Mouse (Mus musculus) limb, embryonic 15.5 days (tissue): ENCODE results near the gene Slc41a2. TPM values are rescaled to one million over a fixed set of nuclear protein-coding genes. Genes with fewer than 3 reads are reported as not detected.
A peak's percentile ranks its signal among the peaks of the same experiment; 100 is the strongest.
"Not testable (repeated sequence)": the region's sequence is repeated elsewhere in the genome, so short reads cannot be mapped to it uniquely, and the experiment has no call there.

Source experiments
- ATAC-seq: fragments of 200-750 bp; cut with Nextera tagmentation; 2 replicates; pipeline ENCODE4 v1.8.0; 2017; ENCODE audit warnings: low read depth, moderate TSS enrichment; ENCODE audit not compliant: insufficient number of reproducible peaks, low FRiP score, low TSS enrichment
- H3K27ac ChIP-seq: fragments of 300-500 bp; sonication (generic); 2 replicates; pipeline ENCODE4 v1.5.1; 2015; ENCODE audit warnings: moderate library complexity, mild to moderate bottlenecking, inconsistent platforms
- H3K27me3 ChIP-seq: fragments of 300-500 bp; sonication (generic); 2 replicates; pipeline ENCODE4 v1.6.1; 2015; ENCODE audit warnings: inconsistent platforms
- H3K36me3 ChIP-seq: fragments of 300-500 bp; sonication (generic); 2 replicates; pipeline ENCODE4 v1.6.1; 2015; ENCODE audit warnings: inconsistent platforms
- H3K4me1 ChIP-seq: fragments of 300-500 bp; sonication (generic); 2 replicates; pipeline ENCODE4 v1.6.1; 2015; ENCODE audit warnings: inconsistent platforms
- H3K4me2 ChIP-seq: fragments of 300-500 bp; sonication (generic); 2 replicates; pipeline ENCODE4 v1.6.1; 2015; ENCODE audit warnings: mild to moderate bottlenecking, inconsistent platforms
- H3K4me3 ChIP-seq: fragments of 300-500 bp; sonication (generic); 2 replicates; pipeline ENCODE4 v1.5.1; 2015; ENCODE audit warnings: mild to moderate bottlenecking, inconsistent platforms
- H3K9ac ChIP-seq: fragments of 300-500 bp; sonication (generic); 2 replicates; pipeline ENCODE4 v1.6.1; 2015; ENCODE audit warnings: inconsistent platforms
- H3K9me3 ChIP-seq: fragments of 300-500 bp; sonication (generic); 2 replicates; pipeline ENCODE4 v1.6.1; 2016; ENCODE audit warnings: inconsistent platforms
- WGBS: fragments of 180-500 bp; shearing (Covaris S2); methylation state at CpG from one replicate; pipeline ENCODE4 v1.1.7; 2015; 5-methylcytosine and 5-hydroxymethylcytosine counted together
- polyA plus RNA-seq: library from polyadenylated mRNA; unstranded; fragments of >200 nt; fragmentation: Nextera tagmentation; extraction: Ambion mirVana; gene quantifications from 2 replicates; pipeline ENCODE4 v1.2.1, GENCODE M21; 2015

Slc41a2 gene
- polyA plus RNA-seq, 1 experiment from 2014 or later = 1.7 TPM

- Histone ChIP-seq H3K9me3 (no peaks in the 10 kb centered on the region), H3K4me2 (no peak overlapping the region), H3K27me3 (no peaks in the 10 kb centered on the region), H3K4me1 (no peaks in the 10 kb centered on the region), H3K27ac (no peak overlapping the region), H3K36me3 (peaks cover 39% of the 10 kb centered on the region), H3K4me3 (no peak overlapping the region), H3K9ac (no peak overlapping the region)
- WGBS = 89% methylated on average over 3 of the region's 3 CpGs
- no peak for ATAC-seq
Observed at GRCm38 (mm10) chr10:83374045-83374656, 36.5 kb upstream of the Slc41a2 start.

DNA sequence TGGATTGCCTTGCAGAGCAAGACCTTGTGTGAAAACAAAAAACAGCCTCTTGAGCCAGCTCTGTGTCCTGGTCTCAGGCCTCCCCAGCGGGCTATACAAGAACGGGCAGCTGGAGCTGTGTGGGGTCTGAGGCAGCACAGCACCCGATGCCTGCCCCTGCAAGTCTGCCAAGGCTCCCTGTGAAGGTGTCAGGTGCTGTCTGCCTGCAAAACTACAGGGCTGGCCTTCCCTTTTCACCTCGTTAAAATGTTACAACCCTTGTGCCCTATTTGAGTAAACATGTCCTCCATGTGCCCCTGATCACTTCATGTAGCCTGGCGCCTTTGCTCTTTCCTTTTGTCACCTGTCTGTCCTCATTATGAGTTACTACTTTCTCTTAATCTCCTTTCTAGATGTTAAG, 31.2 kb upstream of the Slc41a2 start:
- H3K27me3 ChIP-seq = no peaks in the 10 kb centered on the region
- H3K9ac ChIP-seq = no peak overlapping the region
- H3K36me3 ChIP-seq = peaks cover 78% of the 10 kb centered on the region
- no peak overlapping the region for H3K4me3 ChIP-seq
- H3K4me1 ChIP-seq = no peaks in the 10 kb centered on the region
- whole genome bisulfite sequencing = 48% methylated on average over 5 of the region's 5 CpGs
- H3K9me3 ChIP-seq = no peaks in the 10 kb centered on the region
- no peak for ATAC-seq
- no peak overlapping the region for H3K27ac ChIP-seq
- H3K4me2 ChIP-seq = no peak overlapping the region

GRCm38 (mm10) chr10:83363451-83363850, 25.8 kb upstream of the Slc41a2 start:
- Histone ChIP-seq H3K4me1 (peaks cover 13% of the 10 kb centered on the region), H3K9me3 (no peaks in the 10 kb centered on the region), H3K27ac (no peak overlapping the region), H3K27me3 (no peaks in the 10 kb centered on the region), H3K36me3 (peaks cover 61% of the 10 kb centered on the region), H3K4me2 (no peak overlapping the region), H3K9ac (no peak overlapping the region), H3K4me3 (no peak overlapping the region)
- ATAC-seq = no peak
- WGBS = 91% methylated on average over 8 of the region's 8 CpGs

DNA sequence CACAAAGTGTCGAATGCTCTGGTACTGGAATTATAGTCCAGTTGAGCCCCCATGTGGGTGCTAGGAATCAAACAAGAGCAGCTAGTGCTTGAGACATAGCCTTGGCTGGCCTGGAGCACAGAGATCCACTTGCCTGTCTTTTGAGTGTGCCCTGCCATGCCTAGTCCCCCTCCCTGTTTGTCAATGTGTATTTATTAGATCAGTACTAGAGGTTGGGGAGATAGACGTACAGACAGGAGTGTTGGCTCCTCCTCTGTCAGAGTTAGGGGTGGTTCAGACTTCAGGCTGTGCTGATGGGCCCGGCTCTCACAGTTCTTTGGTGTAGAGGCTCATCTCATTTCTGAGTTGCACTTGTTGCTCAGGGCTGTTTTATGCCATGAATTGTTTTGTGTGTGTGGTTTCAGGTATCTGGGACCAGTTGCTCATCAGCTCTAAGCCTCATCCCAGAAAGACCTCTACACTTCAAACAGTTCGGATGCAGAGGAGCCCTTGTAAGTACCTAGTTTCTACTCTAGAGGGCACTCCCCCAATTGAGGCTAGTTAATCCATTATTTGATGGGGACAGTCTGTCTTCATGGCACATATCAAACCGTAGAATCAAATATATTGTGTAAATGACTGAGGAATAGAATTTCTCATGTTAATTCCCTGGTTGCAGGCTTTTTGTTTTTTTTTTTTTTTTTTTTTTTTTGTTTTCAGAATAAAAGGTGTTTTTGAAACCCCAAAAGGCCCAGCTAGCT, 24.1 kb upstream of the Slc41a2 start:
- H3K9ac ChIP-seq = no peak overlapping the region
- H3K4me3 ChIP-seq = peak overlapping the region; percentile 92; the same call in 1 of the 2 replicates
- H3K27me3 ChIP-seq = no peaks in the 10 kb centered on the region
- H3K27ac ChIP-seq = no peak overlapping the region
- H3K9me3 ChIP-seq = no peaks in the 10 kb centered on the region
- WGBS = 54% methylated on average over 5 of the region's 5 CpGs
- 0 out of 2 replicates have a peak overlapping the region, but pooled peaks have one; percentile 75 for H3K4me2 ChIP-seq
- H3K36me3 ChIP-seq = peaks cover 46% of the 10 kb centered on the region
- peaks cover 13% of the 10 kb centered on the region for H3K4me1 ChIP-seq
- no peak for ATAC-seq

- Histone ChIP-seq H3K36me3 (peaks cover 31% of the 10 kb centered on the region), H3K4me1 (peaks cover 13% of the 10 kb centered on the region), H3K4me3 (peak overlapping the region; percentile 92), H3K27me3 (no peaks in the 10 kb centered on the region), H3K9ac (peak overlapping the region; percentile 79), H3K9me3 (no peaks in the 10 kb centered on the region), H3K4me2 (peak overlapping the region; percentile 75), H3K27ac (peak overlapping the region; percentile 86)
- peak; percentile 60 for ATAC-seq
- under 1% methylated on average over 40 of the region's 40 CpGs for WGBS
Observed at GRCm38 (mm10) chr10:83360356-83360755, 22.7 kb upstream of the Slc41a2 start.

- peak within 1 kb of the TSS; percentile 86 for H3K27ac ChIP-seq
- H3K9ac ChIP-seq = peak within 1 kb of the TSS; percentile 79
- H3K4me3 ChIP-seq = peak within 1 kb of the TSS; percentile 92
- H3K9me3 ChIP-seq = no peaks in the 10 kb centered on the region
- peak within 1 kb of the TSS; percentile 75 for H3K4me2 ChIP-seq
- WGBS = under 1% methylated on average over 30 of the region's 30 CpGs
- peaks cover 13% of the 10 kb centered on the region for H3K4me1 ChIP-seq
- H3K36me3 ChIP-seq = peaks cover 27% of the 10 kb centered on the region
- ATAC-seq = peak; percentile 99
- no peaks in the 10 kb centered on the region for H3K27me3 ChIP-seq
Observed at GRCm38 (mm10) chr10:83359956-83360355, 22.3 kb upstream of the Slc41a2 start, which contains the start of gene D10Wsu102e. Gene D10Wsu102e (plus strand): TSS chr10:83360221.

DNA sequence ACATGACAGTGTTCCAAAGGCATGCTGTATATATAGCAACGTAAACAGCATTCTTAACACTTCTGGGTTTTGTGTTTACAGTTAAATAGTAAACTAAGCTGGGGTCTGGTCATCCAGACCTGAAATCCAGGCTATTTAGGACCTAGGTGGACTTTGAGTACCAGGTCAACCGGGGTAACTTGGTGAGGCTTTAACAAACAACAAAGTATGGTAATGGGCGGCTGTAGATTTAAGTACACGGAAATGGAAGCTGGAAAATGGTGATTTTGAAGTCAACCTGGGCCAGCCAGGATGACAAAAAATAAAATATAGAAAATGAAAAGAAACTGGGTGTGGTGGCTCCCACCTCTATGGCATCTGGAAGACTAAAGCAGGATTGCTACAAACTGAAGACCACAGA, 21.8 kb upstream of the Slc41a2 start:
- Histone ChIP-seq H3K9ac (no peak overlapping the region), H3K27ac (peak overlapping the region; percentile 86; the same call in 1 of the 2 replicates), H3K4me1 (peaks cover 13% of the 10 kb centered on the region), H3K4me3 (peak overlapping the region; percentile 92), H3K4me2 (peak overlapping the region; percentile 75), H3K27me3 (no peaks in the 10 kb centered on the region), H3K36me3 (peaks cover 22% of the 10 kb centered on the region), H3K9me3 (no peaks in the 10 kb centered on the region)
- 78% methylated on average over 4 of the region's 4 CpGs for WGBS
- no peak for ATAC-seq

GRCm38 (mm10) chr10:83356416-83356815, 18.7 kb upstream of the Slc41a2 start:
- H3K9me3 ChIP-seq = no peaks in the 10 kb centered on the region
- no peaks in the 10 kb centered on the region for H3K36me3 ChIP-seq
- no peak overlapping the region for H3K9ac ChIP-seq
- no peak overlapping the region for H3K4me2 ChIP-seq
- ATAC-seq = no peak
- H3K4me3 ChIP-seq = no peak overlapping the region
- H3K4me1 ChIP-seq = peaks cover 13% of the 10 kb centered on the region
- 76% methylated on average over 12 of the region's 12 CpGs for whole genome bisulfite sequencing
- H3K27ac ChIP-seq = no peak overlapping the region
- H3K27me3 ChIP-seq = no peaks in the 10 kb centered on the region

- no peak for ATAC-seq
- Histone ChIP-seq H3K4me3 (no peak overlapping the region), H3K36me3 (no peaks in the 10 kb centered on the region), H3K4me2 (0 out of 2 replicates have a peak overlapping the region, but pooled peaks have one; percentile 5), H3K4me1 (peaks cover 6% of the 10 kb centered on the region; the same call in 1 of the 2 replicates), H3K9ac (no peak overlapping the region), H3K27me3 (no peaks in the 10 kb centered on the region), H3K27ac (peak overlapping the region; percentile 34; the same call in 1 of the 2 replicates), H3K9me3 (no peaks in the 10 kb centered on the region)
- WGBS = 62% methylated on average over 8 of the region's 8 CpGs
Observed at GRCm38 (mm10) chr10:83354333-83354719, 16.6 kb upstream of the Slc41a2 start.

DNA sequence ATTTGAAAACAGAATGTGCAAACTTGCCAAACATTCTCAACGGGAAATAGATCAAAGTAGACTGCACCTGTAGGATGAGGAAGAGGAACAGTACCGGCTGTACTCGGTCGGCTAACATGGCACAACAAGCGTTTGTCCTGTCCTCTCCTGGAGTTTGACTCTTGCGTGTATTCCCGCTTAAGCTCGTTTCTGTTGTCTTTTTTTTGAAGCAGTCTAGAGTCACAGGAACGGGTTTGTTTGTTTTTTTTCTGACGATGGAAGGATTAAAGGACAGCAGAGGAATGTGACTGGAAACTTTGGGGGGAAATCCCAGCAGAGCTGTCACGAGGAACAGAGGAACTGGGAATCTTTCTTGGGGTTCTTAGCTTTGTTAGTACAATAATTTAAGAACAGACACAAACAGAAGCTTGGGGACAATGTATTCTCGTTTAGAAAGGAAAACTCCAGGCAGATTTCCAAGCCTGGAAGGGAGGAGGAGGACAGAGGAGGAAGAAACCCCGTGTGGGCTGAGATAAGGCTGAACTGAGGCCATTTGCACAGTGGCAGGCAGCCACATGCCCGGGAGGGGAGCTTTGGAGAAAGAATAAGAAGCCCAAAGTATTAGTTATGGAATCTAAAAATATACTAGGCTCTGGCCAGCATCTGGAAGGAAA, 16.1 kb upstream of the Slc41a2 start:
- H3K4me3 ChIP-seq = no peak overlapping the region
- no peak overlapping the region for H3K9ac ChIP-seq
- 39% methylated on average over 14 of the region's 14 CpGs for WGBS

DNA sequence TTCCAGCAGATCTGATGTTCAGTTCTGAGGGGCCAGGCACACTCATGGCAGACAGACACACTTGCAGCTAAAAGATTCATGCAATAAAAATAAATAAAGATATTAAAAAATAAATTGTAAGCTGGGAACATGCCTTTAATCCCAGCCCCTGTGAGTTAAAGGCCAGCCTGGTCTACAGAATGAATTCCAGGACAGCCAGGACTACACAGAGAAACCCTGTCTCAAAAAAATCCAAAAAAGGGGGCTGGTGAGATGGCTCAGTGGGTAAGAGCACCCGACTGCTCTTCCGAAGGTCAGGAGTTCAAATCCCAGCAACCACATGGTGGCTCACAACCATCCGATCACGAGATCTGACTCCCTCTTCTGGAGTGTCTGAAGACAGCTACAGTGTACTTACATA, 14.1 kb upstream of the Slc41a2 start:
- H3K27me3 ChIP-seq, ATAC-seq, H3K9ac ChIP-seq, H3K9me3 ChIP-seq, H3K4me2 ChIP-seq, H3K27ac ChIP-seq, H3K4me3 ChIP-seq, H3K4me1 ChIP-seq, H3K36me3 ChIP-seq: not testable (repeated sequence)
- 86% methylated on average over 4 of the region's 4 CpGs for WGBS

More for the DNA sequence above, 16.1 kb upstream of the Slc41a2 start:
- Histone ChIP-seq H3K4me1 (peaks cover 6% of the 10 kb centered on the region; the same call in 1 of the 2 replicates), H3K27ac (peak overlapping the region; percentile 34; the same call in 1 of the 2 replicates), H3K36me3 (no peaks in the 10 kb centered on the region), H3K9me3 (no peaks in the 10 kb centered on the region), H3K27me3 (no peaks in the 10 kb centered on the region), H3K4me2 (0 out of 2 replicates have a peak overlapping the region, but pooled peaks have one; percentile 5)
- no peak for ATAC-seq
